Mouse (Mus musculus) cerebellum, adult 9-10 months (tissue): ENCODE measurements at regions not wholly inside any gene's neighbourhood (a gene's known extent, or its start where the extent isn't known, plus 50 kb on each side); places are given as distances from the start of the nearest gene placed in this dataset.

Experiments
- DNase-seq: peaks from one replicate; pipeline ENCODE4 v3.0.0; 2022

DNA sequence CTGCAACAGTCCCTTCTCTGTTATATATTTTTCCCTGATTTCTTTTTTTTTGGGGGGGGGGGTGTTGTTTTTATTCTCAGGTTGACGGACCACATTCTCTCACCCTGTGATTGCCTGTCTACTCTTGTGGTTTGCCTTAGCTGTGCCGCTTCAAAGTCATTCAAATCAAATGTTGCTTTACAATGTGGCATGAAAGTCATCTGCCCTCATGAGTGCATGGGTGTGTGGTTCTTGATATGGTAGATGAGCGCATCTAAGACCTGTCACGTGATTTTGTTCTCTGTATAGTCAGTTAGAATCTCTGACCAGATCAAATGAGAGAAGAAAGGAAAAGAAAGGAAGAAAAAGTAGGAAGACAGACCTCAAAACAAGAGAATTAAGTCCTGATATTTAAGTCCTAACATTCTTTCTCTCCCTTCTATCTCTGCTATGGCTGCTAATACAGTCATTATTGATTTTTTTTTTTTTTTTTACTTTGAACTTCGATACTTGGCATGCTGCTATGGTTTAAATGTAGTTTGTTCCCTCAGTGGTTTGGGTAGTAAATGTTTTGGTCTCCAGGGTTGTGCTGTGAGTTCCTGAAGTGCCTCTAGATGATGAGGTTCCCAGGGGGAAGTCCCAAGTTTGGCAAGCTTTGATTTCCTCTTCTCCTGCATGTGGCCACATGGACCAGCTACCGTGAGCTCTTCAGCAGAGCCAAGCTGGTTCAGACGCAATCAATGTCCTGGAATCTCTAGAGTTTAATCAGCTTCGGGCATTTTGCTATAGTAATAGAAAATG, 91.2 kb upstream of the Npas2 start:
- no peak for DNase-seq

DNA sequence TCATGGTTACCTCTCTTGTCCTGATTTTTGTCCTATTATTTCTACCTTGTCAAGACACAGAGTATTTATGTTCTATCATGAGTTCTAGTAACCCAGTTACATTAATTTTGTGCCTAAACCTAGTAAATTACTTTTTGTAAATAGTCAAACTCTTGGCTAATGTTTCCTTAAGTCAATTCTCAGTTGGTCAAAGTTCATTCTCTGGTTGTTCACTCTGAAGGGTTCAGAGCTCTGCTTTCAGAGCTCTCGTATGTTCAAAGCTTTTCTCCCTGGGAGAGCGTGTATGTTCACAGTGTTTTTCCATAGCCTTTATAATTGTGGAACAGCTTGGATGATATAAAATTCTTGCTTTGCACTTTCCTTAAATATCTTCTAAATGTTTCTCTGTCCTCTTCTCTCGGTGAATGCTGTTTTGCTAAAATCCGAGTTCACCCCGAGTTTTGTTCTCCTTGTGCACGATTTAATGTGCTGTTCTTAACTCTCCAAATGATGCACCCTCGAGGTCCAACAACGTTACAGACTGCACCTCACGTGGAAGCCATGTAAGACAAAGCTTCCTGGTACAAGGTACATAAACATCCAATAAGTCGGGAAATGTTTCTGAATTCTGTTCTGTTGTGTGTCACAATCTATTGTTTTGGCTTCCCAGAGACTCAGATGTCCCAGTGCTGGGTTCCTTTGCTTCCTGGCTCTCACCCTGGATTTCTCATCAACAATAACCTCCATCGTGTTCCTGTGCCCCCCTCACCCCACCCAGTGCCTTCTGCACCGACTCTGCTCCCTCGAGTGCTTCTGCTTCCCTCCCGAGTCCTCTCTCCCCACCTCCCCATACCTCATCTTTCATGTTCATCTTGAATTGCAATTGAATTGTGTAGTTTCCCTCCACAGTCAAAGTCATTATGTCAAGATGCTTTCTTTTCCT, 90.3 kb upstream of the Npas2 start:
- DNase-seq = no peak

DNA sequence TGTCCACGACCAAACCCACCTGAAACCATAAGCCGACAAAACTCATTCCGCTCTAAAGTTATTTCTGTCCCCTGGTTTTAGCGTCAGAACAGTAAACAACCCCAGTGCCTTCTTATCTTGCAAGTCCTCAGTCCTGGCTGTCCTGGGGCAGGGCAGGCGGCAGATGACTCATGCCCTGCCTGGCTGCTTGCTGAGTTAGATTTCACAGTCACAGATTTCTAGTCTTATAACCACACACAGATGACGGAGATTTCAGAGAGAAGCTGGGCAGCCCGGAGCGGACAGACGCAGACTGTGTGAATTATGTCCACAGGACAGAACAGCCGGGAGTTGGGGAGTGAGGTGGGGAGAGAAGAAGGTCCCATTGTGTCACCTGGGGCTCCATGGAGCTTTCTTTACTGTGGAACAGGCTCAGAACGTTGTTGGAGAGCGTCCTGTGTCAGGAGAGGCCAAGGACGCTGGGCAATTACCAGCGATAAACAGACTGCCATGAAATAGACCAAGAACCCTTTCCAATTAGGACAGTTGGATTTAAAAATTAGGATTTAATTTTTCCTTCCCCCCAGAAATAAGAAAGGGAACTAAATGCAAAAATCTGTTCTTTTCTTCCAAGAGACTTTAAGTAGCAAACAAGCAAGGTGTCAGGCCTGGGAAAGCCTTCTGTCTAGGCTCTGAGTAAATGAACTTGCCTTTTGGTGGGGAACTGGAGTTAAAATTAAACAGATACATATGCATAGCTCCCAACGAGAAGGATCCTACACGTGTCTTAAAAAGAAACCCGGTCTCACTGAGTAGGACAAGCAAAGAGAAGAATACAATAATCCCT, 87.8 kb upstream of the Npas2 start:
- DNase-seq = no peak

DNA sequence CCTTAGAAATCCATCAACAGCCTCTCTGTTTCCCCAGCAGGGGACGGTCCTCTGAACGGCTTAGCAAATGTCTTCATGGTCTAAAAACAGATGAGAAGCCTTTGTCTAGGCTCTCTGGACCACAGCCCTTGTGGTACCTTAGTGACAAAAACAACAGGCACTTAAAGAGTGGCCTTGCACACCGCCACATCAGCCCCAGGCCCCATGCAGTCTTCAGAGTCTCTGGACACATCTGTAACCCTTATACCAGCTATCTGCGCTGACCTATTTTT, 87.2 kb upstream of the Npas2 start:
- DNase-seq = no peak

DNA sequence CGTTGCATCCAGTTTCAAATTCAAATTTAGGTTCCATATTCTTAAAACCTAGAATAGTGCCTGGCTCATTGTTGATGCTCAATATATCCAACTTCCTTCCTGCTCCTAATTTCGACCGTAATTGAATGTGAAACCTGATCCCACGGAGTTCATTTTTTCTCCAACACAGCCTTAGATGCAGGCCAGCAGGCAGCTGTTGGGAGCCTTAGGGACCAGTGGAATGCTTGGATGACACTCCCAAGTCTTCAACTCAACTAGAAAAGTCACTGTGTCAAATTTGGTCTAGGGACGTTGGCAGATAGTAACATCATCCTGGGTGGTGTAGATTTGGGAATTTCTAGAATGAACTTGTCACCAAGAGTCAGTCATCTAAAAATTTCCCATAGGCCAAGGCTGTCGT, 86.9 kb upstream of the Npas2 start:
- DNase-seq = no peak

DNA sequence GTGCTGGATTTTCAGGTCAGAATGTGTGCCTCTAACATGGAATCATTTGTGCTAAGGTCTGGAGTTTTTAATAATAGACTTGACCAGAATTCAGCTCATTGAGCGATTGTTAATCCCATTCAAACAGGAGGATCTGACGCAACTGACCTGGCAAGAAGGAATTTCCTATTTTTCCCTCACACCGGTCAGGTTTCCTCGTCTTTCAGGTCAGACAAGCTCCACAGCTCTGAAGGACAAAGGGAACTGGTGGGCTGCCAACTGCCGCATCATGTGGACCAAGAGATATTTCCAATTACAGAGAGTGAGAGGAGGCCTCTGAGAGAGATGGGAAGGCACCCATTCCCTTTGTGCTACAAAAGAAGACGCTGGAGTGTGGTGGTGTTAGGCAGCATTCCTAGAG, 77.2 kb upstream of the Npas2 start:
- no peak for DNase-seq

DNA sequence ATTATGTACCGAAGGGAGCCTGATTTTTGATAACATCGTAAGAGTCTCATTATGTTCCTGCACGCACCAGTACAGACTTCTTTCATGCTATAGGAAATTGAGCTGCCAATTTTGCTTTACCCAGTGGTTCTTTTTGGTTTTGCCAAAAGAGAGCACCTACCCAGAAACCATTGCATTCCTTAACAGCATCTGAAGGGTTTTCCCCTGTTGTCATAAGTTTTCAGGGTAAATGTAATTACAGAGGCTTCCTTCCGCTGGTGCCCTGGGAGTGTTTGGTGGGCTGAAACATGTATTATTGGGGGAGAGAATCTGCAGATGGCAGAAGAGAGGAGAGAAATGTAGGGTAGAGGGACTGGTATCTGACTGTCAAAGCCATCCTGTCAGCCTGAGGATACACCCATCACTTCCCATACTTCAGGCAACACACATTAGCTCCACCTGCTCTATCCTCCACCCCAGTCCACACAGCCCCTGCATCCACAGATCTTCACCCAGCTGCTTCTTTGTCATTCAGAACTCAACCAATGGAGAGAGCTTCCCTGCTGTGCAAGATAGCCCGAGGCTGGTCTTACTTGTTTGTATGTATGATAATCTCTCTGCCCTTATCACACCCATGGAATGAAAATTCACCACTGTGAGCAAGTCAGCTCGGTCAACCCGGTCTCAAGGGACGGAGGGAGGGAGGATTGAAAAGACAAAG, 71.1 kb upstream of the Npas2 start:
- no peak for DNase-seq

DNA sequence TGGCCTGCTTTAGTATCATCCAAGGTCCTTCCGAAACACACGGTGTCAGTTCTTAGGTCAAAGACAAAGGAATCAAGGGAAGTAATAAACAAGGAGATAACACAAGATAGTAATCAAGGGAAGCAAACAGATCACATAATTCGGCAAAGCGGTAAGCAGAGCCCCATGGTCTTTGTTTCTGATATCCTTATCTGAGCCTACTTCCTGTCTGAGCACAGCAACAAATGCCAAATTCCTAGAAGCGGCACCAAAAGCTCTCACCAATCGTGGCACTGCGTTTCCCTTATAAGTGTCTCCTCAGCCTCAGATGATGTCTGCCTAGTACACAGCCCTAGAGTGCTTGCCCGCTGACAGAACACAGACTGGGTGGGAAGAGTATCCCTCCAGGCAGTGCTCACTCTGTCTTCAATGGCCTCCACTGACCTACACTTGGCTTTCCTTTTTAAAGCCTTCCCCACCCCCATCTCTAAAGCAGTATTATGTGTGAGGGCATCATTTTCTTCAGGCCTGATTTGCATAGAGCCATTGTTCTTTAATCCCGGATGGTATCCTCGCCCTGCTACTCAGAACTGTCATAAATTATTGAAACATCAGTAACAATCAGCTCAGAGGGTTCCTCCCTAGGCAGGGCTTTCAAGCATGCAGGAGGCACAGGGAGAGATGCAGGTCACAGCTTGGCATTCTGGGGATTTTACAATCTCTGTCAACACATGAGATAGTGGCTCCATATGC, 70.3 kb upstream of the Npas2 start:
- no peak for DNase-seq

DNA sequence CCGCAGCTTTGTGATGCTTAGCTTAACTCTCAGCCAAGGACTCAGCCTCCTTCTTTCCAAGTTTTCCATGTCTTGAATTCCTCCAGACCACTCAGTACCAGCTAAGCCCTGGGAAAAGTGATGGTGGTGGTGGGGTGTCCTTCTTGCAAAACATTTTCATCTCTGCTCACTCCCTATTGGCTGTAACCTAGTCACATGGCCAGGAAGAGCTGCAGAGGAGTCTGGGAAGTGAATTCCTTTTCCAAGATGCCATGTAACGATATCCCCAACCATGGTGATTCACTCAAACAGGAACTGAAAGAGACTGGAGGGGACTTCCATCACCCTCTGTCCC, 69.8 kb upstream of the Npas2 start:
- DNase-seq = no peak

DNA sequence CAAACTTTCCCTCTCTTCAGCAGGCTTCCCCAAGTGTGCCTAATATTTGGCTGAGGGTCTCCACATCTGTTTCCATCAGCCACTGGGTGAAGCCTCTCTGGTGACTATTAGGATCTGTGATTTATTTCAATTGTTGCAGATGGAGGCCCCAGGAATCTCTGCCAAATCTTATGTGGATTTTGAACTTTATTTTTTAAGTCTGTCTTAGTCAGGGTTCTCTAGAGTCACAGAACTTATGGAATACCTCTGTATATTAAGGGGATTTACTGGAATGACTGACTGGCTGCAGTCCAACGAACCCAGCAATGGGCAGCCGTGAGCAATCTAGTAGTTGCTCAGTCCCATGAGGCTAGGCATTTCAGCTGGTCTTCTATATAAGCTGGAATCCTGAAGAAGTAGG, 59.0 kb upstream of the Npas2 start:
- no peak for DNase-seq

DNA sequence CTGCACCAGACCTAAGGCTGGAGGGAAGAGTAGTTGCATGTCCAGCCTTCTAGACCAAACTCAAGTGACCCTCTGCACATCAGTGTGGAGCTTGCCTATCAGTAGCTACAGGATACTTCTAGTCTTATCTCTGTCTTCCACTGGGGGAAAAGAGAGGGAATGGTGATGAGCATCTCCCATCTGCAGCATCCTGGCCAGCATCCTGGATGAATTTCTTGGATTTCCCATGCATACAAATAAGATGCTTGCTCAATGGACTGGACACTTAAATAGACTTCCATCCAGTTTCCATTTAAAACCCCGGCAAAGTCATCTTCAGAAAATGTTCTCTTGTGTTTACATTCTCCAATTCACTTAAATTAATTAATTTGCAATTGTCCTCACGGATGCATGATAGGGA, 50.5 kb upstream of the Npas2 start:
- no peak for DNase-seq

DNA sequence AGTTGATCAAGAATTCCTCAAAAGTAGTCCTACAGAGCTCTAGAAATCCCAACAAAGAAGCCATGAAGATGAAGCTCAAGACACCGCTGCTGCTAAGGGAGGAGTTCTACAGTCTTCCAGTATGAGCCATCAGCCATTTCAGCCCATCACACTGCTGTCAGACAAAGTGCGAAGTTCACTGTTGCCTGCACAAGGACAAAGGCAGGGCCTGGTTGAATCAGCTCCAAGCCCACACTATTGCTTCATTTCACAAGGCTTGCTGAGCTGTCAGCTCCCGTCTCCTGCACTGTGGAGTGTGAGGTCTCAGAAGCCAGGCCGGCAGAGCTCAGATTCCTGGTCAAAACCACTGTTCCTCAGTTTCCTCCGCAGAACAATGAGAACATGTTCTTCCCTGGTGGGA, 49.9 kb upstream of the Npas2 start:
- no peak for DNase-seq
